Mouse (Mus musculus) erythroblast, embryonic 14.5 days (primary cell): Measurements from ENCODE around the gene Tbc1d24. TPM values are rescaled to one million over a fixed set of nuclear protein-coding genes. Genes with fewer than 3 reads are reported as not detected.
"Not testable (repeated sequence)": the region's sequence is repeated elsewhere in the genome, so short reads cannot be mapped to it uniquely, and the experiment has no call there.

ENCODE experiments used
- H3K27me3 ChIP-seq: 2 replicates; pipeline ENCODE4 v1.6.1; 2012; ENCODE audit warnings: inconsistent platforms; ENCODE audit not compliant: control insufficient read depth
- H3K36me3 ChIP-seq: 2 replicates; pipeline ENCODE4 v1.6.1; 2012; ENCODE audit warnings: mild to moderate bottlenecking, inconsistent platforms; ENCODE audit not compliant: control insufficient read depth
- H3K4me1 ChIP-seq: 2 replicates; pipeline ENCODE4 v1.6.1; 2012; ENCODE audit warnings: inconsistent platforms; ENCODE audit not compliant: control insufficient read depth
- H3K4me3 ChIP-seq: replicated peaks from 2 replicates; pipeline ENCODE3; 2012; ENCODE audit warnings: moderate library complexity, mild to moderate bottlenecking, inconsistent platforms
- H3K9me3 ChIP-seq: 2 replicates; pipeline ENCODE4 v1.6.1; 2012; ENCODE audit warnings: low read length, inconsistent platforms, mixed read lengths; ENCODE audit not compliant: control insufficient read depth
- GATA1 ChIP-seq: IDR thresholded peaks from 2 replicates; pipeline ENCODE4 v1.6.1; 2012; ENCODE audit warnings: low read length, inconsistent platforms, mixed read lengths
- TAL1 ChIP-seq: IDR thresholded peaks from 3 replicates; pipeline ENCODE4 v1.6.1; 2012; ENCODE audit warnings: low read length, inconsistent platforms, mixed read lengths
- polyA plus RNA-seq: library from polyadenylated mRNA; stranded (reverse); fragments of >175 nt; gene quantifications from 2 replicates; pipeline ENCODE4 v1.2.3, GENCODE M21; 2012

The Tbc1d24 gene
- polyA plus RNA-seq, 1 experiment, result 0.61 TPM

- Histone ChIP-seq H3K27me3 (no peaks in the 10 kb centered on the region), H3K4me1 (peaks cover 37% of the 10 kb centered on the region), H3K4me3 (no peak overlapping the region), H3K36me3 (peaks cover 3% of the 10 kb centered on the region), H3K9me3 (no peaks in the 10 kb centered on the region)
- TF ChIP-seq TAL1, result no peak
- TF ChIP-seq GATA1, result no peak
Measured at GRCm38 (mm10) chr17:24149421-24149820, 55.9 kb downstream of the Tbc1d24 start.

GRCm38 (mm10) chr17:24142897-24143296, 62.5 kb downstream of the Tbc1d24 start:
- peak overlapping the region; percentile 91 for H3K4me3 ChIP-seq
- peaks cover 41% of the 10 kb centered on the region for H3K4me1 ChIP-seq
- no peak for TF ChIP-seq GATA1
- no peak for TF ChIP-seq TAL1
- H3K36me3 ChIP-seq, result peaks cover 22% of the 10 kb centered on the region
- H3K27me3 ChIP-seq, result no peaks in the 10 kb centered on the region
- no peaks in the 10 kb centered on the region for H3K9me3 ChIP-seq

GRCm38 (mm10) chr17:24141425-24141920, 63.9 kb downstream of the Tbc1d24 start:
- Histone ChIP-seq H3K36me3 (peaks cover 29% of the 10 kb centered on the region), H3K9me3 (no peaks in the 10 kb centered on the region), H3K4me3 (peak overlapping the region; percentile 91), H3K27me3 (no peaks in the 10 kb centered on the region), H3K4me1 (peaks cover 48% of the 10 kb centered on the region)
- no peak for TF ChIP-seq GATA1
- no peak for TF ChIP-seq TAL1

GRCm38 (mm10) chr17:24140845-24141424, 64.4 kb downstream of the Tbc1d24 start:
- Histone ChIP-seq H3K9me3 (no peaks in the 10 kb centered on the region), H3K27me3 (no peaks in the 10 kb centered on the region), H3K4me3 (peak overlapping the region; percentile 91), H3K36me3 (peaks cover 31% of the 10 kb centered on the region), H3K4me1 (peaks cover 51% of the 10 kb centered on the region)
- TF ChIP-seq GATA1 (no peak), TAL1 (no peak)

- Histone ChIP-seq H3K36me3 (peaks cover 33% of the 10 kb centered on the region), H3K4me1 (peaks cover 54% of the 10 kb centered on the region), H3K4me3 (peak overlapping the region; percentile 91), H3K9me3 (no peaks in the 10 kb centered on the region), H3K27me3 (no peaks in the 10 kb centered on the region)
- no peak for TF ChIP-seq TAL1
- no peak for TF ChIP-seq GATA1
Measured at GRCm38 (mm10) chr17:24139968-24140367, 65.4 kb downstream of the Tbc1d24 start.

GRCm38 (mm10) chr17:24139256-24139655, 66.1 kb downstream of the Tbc1d24 start:
- Histone ChIP-seq H3K4me1 (peaks cover 61% of the 10 kb centered on the region), H3K27me3 (no peaks in the 10 kb centered on the region), H3K9me3 (no peaks in the 10 kb centered on the region), H3K36me3 (peaks cover 38% of the 10 kb centered on the region), H3K4me3 (peak overlapping the region; percentile 5)
- no peak for TF ChIP-seq GATA1
- no peak for TF ChIP-seq TAL1

- TF ChIP-seq GATA1 (no peak), TAL1 (no peak)
- Histone ChIP-seq H3K9me3 (no peaks in the 10 kb centered on the region), H3K27me3 (no peaks in the 10 kb centered on the region), H3K4me1 (peaks cover 64% of the 10 kb centered on the region), H3K4me3 (no peak overlapping the region), H3K36me3 (peaks cover 53% of the 10 kb centered on the region)
Measured at GRCm38 (mm10) chr17:24137226-24137880, 68.0 kb downstream of the Tbc1d24 start.

- H3K4me1 ChIP-seq, result peaks cover 54% of the 10 kb centered on the region
- H3K9me3 ChIP-seq, result no peaks in the 10 kb centered on the region
- no peak for TF ChIP-seq TAL1
- TF ChIP-seq GATA1, result no peak
- peaks cover 53% of the 10 kb centered on the region for H3K36me3 ChIP-seq
- H3K4me3 ChIP-seq, result no peak overlapping the region
- H3K27me3 ChIP-seq, result no peaks in the 10 kb centered on the region
Measured at GRCm38 (mm10) chr17:24134062-24134461, 71.3 kb downstream of the Tbc1d24 start.

GRCm38 (mm10) chr17:24132919-24133318, 72.4 kb downstream of the Tbc1d24 start:
- H3K27me3 ChIP-seq, H3K4me3 ChIP-seq, H3K9me3 ChIP-seq: not testable (repeated sequence)
- Histone ChIP-seq H3K36me3 (peaks cover 43% of the 10 kb centered on the region), H3K4me1 (peaks cover 46% of the 10 kb centered on the region)

GRCm38 (mm10) chr17:24131570-24131969, 73.8 kb downstream of the Tbc1d24 start:
- no peaks in the 10 kb centered on the region for H3K9me3 ChIP-seq
- TF ChIP-seq TAL1 (no peak), GATA1 (no peak)
- peaks cover 42% of the 10 kb centered on the region for H3K36me3 ChIP-seq
- no peak overlapping the region for H3K4me3 ChIP-seq
- H3K4me1 ChIP-seq, result peaks cover 44% of the 10 kb centered on the region
- H3K27me3 ChIP-seq, result no peaks in the 10 kb centered on the region

- not testable (repeated sequence) for H3K27me3 ChIP-seq, H3K4me3 ChIP-seq, H3K9me3 ChIP-seq
- H3K36me3 ChIP-seq, result peaks cover 37% of the 10 kb centered on the region
- peaks cover 42% of the 10 kb centered on the region for H3K4me1 ChIP-seq
Measured at GRCm38 (mm10) chr17:24129246-24129645, 76.1 kb downstream of the Tbc1d24 start.
